Mouse (Mus musculus) olfactory bulb, adult 2 months (tissue): ENCODE measurements around the gene Zfp984. TPM values are rescaled to one million over a fixed set of nuclear protein-coding genes. Genes with fewer than 3 reads are reported as not detected.
A peak's percentile ranks its signal among the peaks of the same experiment; 100 is the strongest.
"Not testable (repeated sequence)": the region's sequence is repeated elsewhere in the genome, so short reads cannot be mapped to it uniquely, and the experiment has no call there.

Experiments used
- H3K27ac ChIP-seq: fragments of 200-500 bp; 2 replicates; pipeline ENCODE4 v1.5.1; 2012; ENCODE audit warnings: low read depth, low read length; ENCODE audit not compliant: insufficient read depth
- H3K4me1 ChIP-seq: fragments of 200-500 bp; 2 replicates; pipeline ENCODE4 v1.6.1; 2012; ENCODE audit warnings: low read length; ENCODE audit not compliant: control insufficient read depth, insufficient read depth
- H3K4me3 ChIP-seq: fragments of 200-500 bp; 2 replicates; pipeline ENCODE4 v1.5.1; 2012; ENCODE audit warnings: mild to moderate bottlenecking, low read depth, low read length, moderate library complexity; ENCODE audit not compliant: insufficient read depth
- CTCF ChIP-seq: fragments of 200-500 bp; IDR thresholded peaks from 2 replicates; pipeline ENCODE4 v1.5.1; 2012; ENCODE audit warnings: low read depth, mild to moderate bottlenecking, low read length, moderate library complexity; ENCODE audit not compliant: insufficient read depth
- POLR2A ChIP-seq: fragments of 200-500 bp; IDR thresholded peaks from 2 replicates; pipeline ENCODE4 v1.6.1; 2012; ENCODE audit warnings: mild to moderate bottlenecking, low read depth, low read length, moderate library complexity; ENCODE audit not compliant: insufficient read depth
- WGBS: fragments of 180-500 bp; shearing (Covaris S2); methylation state at CpG from one replicate; pipeline ENCODE4 v1.1.7; 2018; 5-methylcytosine and 5-hydroxymethylcytosine counted together
- polyA plus RNA-seq: library from polyadenylated mRNA; stranded (reverse); fragments of >200 nt; gene quantifications from 2 replicates; pipeline ENCODE4 v1.2.4, GENCODE M21; 2012; ENCODE audit warnings: low replicate concordance; ENCODE audit not compliant: missing spikeins, insufficient read depth, insufficient read length

Zfp984 gene
- polyA plus RNA-seq, 1 experiment: not detected

DNA sequence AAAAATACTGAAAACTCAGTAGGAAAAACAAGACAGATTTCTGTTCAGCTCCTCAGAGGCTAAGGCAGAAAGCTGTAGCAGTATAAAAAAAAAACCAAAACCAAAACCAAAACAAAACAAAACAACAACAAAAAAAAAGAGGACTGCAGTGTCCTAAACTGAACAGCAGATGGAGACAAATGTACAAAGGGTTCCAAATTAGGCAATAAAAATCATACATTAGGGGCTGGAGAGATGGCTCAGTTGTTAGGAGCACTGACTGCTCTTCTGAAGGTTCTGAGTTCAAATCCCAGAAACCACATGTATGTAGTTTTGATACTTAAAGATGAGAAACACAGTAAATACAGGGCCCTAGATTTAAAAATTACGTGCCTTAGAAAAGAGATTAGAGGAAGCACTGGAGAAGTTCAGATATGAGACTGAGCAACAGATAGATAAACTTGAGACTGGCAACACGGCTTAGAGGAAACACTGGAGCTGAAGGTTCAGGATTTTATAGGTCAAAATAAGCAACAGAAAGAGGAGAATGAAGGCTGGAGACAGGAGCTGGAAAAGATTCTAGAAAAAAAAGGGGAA is 5.1 kb upstream of the Zfp984 start:
- Histone ChIP-seq H3K4me3 (no peak overlapping the region), H3K27ac (no peak overlapping the region), H3K4me1 (no peaks in the 10 kb centered on the region)
- WGBS: 73% methylated on average over 2 of the region's 2 CpGs
- no peak for TF ChIP-seq CTCF
- no peak for TF ChIP-seq POLR2A

DNA sequence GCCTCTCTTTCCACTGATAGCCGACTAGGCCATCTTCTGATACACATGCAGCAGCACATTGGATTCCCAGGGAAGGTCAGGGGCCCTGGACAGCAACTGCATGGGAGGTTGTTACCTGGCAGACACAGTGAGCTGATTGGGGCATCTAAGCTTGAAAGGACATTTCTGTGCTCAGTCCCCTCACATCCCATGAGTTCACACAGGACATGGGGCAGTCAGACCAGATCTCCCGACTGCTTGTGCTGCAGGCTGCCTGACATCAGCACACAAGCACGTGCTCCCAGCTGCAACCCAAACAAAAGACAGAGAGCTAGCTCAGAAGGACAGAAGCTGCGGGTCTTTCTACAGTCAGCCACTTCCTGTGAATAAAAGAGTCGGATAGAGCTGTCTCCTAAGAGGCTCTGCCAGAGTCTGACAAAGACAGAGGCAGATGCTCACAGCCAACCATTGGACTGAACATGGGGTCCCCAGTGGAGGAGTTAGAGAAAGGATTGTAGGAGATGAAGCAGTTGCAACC is 3.7 kb upstream of the Zfp984 start:
- TF ChIP-seq POLR2A (no peak), CTCF (no peak)
- Histone ChIP-seq H3K27ac (no peak overlapping the region), H3K4me1 (peaks cover 3% of the 10 kb centered on the region), H3K4me3 (no peak overlapping the region)
- 36% methylated on average over 5 of the region's 5 CpGs for WGBS

DNA sequence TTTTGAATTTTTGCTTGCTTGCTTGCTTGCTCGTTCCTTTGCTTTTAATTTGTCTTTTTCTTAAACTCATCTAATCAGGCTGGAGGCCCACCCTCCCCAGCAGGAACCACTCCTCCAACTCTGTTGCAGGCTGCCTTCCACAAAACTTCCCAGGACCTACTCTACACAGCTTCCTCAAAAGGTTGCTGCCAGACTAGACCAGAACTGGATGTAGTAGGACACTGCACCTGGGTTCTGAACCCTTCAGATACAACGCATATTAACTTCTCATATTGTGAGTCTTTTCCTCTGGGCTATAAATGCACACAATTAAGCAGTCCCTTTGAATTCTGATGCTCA is 347 bp upstream of the Zfp984 start:
- H3K4me1 ChIP-seq, H3K27ac ChIP-seq, H3K4me3 ChIP-seq: not testable (repeated sequence)
- 41% methylated on average over 2 of the region's 2 CpGs for WGBS

DNA sequence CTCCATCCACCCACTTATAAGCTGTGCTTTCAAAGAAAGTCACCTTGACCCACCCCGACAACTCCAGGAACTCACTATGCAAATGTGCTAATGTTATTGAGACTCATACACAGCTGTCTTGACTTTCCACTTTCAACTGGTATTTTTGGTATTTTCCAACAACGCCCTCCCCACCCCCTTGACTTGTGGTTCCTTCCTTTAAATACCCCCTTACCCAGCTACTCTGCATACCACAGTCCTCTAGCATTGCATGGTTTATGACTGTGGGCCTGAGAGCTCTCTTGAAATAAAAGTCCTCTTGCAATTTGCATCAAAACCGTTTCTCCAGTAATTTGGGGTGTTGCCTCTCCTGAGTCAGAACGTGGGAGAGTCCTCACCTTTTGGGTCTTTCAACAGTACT is 1.1 kb downstream of the Zfp984 start:
- H3K27ac ChIP-seq, H3K4me1 ChIP-seq, H3K4me3 ChIP-seq: not testable (repeated sequence)
- WGBS: 79% methylated on average over 4 of the region's 4 CpGs

DNA sequence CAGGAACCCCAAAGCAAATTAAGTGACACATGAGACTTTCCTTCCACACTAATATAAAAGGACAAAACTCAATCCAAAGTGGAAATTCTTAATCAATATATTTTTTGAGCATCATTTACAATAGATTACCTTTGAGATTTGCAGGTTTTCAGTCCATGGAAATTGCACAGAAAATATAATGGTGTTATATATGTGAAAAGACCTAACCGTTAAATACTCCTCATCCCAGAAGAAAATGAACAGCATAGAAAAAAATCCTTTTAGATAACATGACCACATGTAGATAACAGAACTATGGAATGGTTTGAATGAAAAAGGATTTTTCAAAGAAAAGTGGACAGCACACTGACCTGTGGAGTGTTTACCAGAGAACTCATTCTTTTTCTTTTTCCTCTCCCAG is 14.3 kb downstream of the Zfp984 start:
- not testable (repeated sequence) for H3K4me1 ChIP-seq, H3K27ac ChIP-seq, H3K4me3 ChIP-seq
- 94% methylated on average over 1 of the region's 1 CpGs for WGBS

DNA sequence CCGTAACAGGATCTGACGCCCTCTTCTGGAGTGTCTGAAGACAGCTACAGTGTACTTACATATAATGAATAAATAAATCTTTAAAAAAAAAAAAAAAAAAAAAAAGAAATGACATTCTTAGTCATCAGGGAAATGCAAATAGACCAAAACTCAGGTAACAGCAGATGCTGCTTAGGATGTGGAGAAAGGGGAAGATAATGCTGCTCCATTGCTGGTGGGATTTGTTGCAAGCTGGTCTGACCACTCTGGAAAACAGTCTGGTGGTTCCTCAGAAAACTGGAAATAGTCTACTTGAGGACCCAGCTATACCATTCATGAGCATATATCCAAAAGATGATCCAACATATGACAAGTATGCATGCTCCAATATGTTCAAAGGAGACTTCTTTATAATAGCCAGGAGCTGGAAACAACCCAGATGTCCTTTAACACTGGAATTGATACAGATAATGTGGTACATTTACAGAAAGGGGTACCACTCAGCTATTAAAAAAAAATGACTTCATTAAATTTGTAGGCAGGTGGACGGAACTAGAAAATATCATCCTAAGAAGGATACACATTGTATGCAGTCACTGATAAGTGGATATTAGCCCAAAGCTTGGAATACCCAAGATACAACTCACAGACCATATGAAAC is 15.4 kb downstream of the Zfp984 start:
- H3K4me1 ChIP-seq, H3K4me3 ChIP-seq, H3K27ac ChIP-seq: not testable (repeated sequence)
- over 99% methylated on average over 3 of the region's 3 CpGs for WGBS

DNA sequence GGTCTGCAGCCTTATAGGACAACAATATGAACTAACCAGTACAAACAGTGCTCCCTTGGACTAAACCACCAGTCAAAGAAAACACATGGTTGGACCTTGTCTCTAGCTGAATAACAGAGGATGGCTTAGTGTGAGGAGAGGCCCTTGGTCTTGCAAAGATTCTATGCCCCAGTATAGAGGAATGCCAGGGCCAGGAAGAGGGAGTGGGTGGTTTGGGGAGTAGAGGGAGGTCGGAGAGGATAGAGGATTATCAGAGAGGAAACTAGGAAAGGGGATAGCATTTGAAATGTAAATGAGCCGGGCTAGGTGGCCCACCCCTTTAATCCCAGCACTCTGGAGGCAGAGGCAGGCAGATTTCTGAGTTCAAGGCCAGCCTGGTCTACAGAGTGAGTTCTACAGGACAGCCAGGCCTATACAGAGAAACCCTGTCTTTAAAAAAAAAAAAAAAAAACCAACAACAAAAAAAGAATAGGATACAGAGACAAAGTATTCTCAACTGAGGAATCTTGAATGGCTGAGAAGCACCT is 16.1 kb downstream of the Zfp984 start:
- H3K4me1 ChIP-seq, H3K4me3 ChIP-seq, H3K27ac ChIP-seq: not testable (repeated sequence)
- WGBS: 71% methylated on average over 2 of the region's 2 CpGs

DNA sequence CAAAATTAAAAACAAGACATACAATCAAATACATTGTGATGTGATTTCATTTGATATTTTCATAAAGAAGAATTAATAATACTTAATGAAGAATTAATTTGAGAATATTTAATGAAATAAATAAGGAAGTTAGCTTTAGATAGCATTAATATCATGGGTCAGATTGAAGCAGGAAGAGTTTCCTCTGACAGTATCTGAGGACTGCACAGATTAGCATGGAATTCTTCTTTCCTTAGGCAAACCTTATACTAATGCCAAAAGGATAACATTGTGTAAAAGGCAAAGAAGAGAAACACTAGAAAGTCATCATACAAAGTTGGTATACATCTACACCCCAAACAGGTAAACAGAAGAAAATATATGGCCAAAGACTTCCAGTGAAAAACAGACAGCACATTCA is 17.9 kb downstream of the Zfp984 start:
- not testable (repeated sequence) for H3K27ac ChIP-seq, H3K4me1 ChIP-seq

DNA sequence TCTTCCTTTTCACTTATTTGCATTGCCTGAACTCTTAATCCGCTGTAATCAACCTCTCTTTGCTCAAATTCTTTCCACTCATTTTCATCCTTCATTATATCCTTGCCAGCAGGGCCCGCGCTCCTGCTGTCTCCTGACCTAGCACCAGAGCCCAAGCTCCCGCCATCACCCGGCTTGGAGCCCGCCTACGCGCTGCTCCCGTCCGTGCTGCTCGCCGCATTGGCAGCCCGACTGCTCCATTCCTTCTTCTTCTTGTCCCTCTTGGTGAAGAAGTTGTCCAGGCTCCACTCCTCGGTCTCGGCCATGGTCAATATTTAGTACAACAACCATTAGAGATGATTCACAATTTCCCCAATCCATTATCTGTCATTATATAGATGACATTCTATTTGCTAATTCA is 63.3 kb downstream of the Zfp984 start:
- 96% methylated on average over 14 of the region's 15 CpGs for WGBS
- not testable (repeated sequence) for H3K4me1 ChIP-seq, H3K4me3 ChIP-seq, H3K27ac ChIP-seq

More for the DNA sequence above, 17.9 kb downstream of the Zfp984 start:
- not testable (repeated sequence) for H3K4me3 ChIP-seq

DNA sequence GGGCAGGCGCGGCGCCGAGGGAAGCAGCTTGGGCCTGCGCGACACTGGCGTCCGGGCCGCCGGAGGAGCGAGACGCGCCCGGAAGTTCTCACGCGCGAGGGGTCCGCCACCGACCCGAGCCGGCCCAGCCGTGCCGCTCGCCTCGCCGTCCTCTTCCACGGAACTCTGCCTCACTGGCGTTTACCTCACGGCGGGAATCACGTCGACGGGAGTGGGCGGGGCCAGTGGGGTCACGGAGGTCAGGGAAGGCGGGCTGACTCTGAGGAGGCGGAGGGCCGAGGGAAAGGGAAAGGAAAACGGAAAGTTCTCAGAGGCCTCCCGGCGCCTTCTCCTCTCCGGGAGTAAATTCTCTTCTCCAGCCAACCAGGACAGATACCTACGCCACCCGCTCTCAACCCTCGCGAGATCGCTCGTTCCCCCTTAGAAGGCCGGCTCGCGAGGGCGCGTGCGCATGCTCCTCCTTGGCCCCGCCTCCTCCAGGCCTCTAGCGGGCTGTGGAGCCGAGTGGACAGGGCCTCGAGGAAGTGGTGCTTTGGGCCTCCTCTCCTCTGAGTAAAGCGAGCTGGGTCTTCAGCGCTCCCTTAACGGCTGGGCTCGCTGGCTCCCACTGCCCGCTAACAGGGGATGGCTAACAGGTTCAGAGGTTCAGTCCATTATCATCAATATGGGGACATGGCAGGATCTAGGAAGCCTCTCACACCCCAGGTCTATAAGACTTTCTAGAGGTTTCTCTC is 70.8 kb downstream of the Zfp984 start:
- H3K4me1 ChIP-seq, H3K27ac ChIP-seq: not testable (repeated sequence)
- H3K4me3 ChIP-seq: peak overlapping the region; percentile 43
- 38% methylated on average over 63 of the region's 63 CpGs for WGBS

Other genes starting within 250 kb of the Zfp984 start
- gene Zfp979, start 167.3 kb downstream of the Zfp984 start, polyA plus RNA-seq: not detected in 2 replicates
- not detected in 2 replicates for gene Zfp534, start 107.2 kb downstream of the Zfp984 start, polyA plus RNA-seq
- gene Zfp933, start 38.6 kb upstream of the Zfp984 start, polyA plus RNA-seq: not detected in 2 replicates
- 626 TPM in 1 of 2 replicates, not detected in the other for gene Miip, start 59.0 kb upstream of the Zfp984 start, polyA plus RNA-seq
- not detected in 2 replicates for gene Fv1, start 59.2 kb upstream of the Zfp984 start, polyA plus RNA-seq
- not detected in 2 replicates for gene Mfn2, start 94.9 kb upstream of the Zfp984 start, polyA plus RNA-seq
- gene Plod1, start 127.0 kb upstream of the Zfp984 start, polyA plus RNA-seq: not detected in 2 replicates
- not detected in 2 replicates for gene 2510039O18Rik, start 131.1 kb upstream of the Zfp984 start, polyA plus RNA-seq
- not detected in 2 replicates for gene Nppb, start 176.0 kb upstream of the Zfp984 start, polyA plus RNA-seq
- not detected in 2 replicates for gene Nppa, start 190.9 kb upstream of the Zfp984 start, polyA plus RNA-seq
- not detected in 2 replicates for gene Clcn6, start 229.0 kb upstream of the Zfp984 start, polyA plus RNA-seq
- not detected in 2 replicates for gene Mthfr, start 229.3 kb upstream of the Zfp984 start, polyA plus RNA-seq